Mouse (Mus musculus) hindbrain, postnatal 0 days (tissue): ENCODE data around the gene Gm9918. TPM values are rescaled to one million over a fixed set of nuclear protein-coding genes. Genes with fewer than 3 reads are reported as not detected.

ENCODE experiments used
- ATAC-seq: fragments of 200-750 bp; cut with Nextera tagmentation; 2 replicates; pipeline ENCODE4 v1.8.0; 2017; ENCODE audit warnings: mild to moderate bottlenecking, moderate TSS enrichment, moderate library complexity
- DNase-seq: peaks from one replicate; pipeline ENCODE4 v3.0.0-alpha.2; 2015; ENCODE audit warnings: low spot score
- H3K27ac ChIP-seq: fragments of 300-500 bp; sonication (generic); 2 replicates; pipeline ENCODE4 v1.5.1; 2014; ENCODE audit warnings: mild to moderate bottlenecking
- H3K27me3 ChIP-seq: fragments of 300-500 bp; sonication (generic); 2 replicates; pipeline ENCODE4 v1.6.1; 2014; ENCODE audit warnings: low read length, mixed read lengths; ENCODE audit not compliant: insufficient read depth
- H3K36me3 ChIP-seq: fragments of 300-500 bp; sonication (generic); 2 replicates; pipeline ENCODE4 v1.6.1; 2014; ENCODE audit warnings: low read length, mixed read lengths; ENCODE audit not compliant: insufficient read depth
- H3K4me1 ChIP-seq: fragments of 300-500 bp; sonication (generic); 2 replicates; pipeline ENCODE4 v1.6.1; 2014; ENCODE audit warnings: antibody characterized with exemption, low read length, mixed read lengths; ENCODE audit not compliant: insufficient read depth
- H3K4me2 ChIP-seq: fragments of 300-500 bp; sonication (generic); 2 replicates; pipeline ENCODE4 v1.6.1; 2014; ENCODE audit warnings: low read depth, mild to moderate bottlenecking, low read length, moderate library complexity, mixed read lengths
- H3K4me3 ChIP-seq: fragments of 300-500 bp; sonication (generic); 2 replicates; pipeline ENCODE4 v1.5.1; 2014; ENCODE audit warnings: low read length
- H3K9ac ChIP-seq: fragments of 300-500 bp; sonication (generic); replicated peaks from 2 replicates; pipeline ENCODE4 v1.6.1; 2014; ENCODE audit warnings: mild to moderate bottlenecking, low read length, moderate library complexity, mixed read lengths
- H3K9me3 ChIP-seq: fragments of 300-500 bp; sonication (generic); 2 replicates; pipeline ENCODE4 v1.6.1; 2016; ENCODE audit warnings: low read length, mixed read lengths
- CTCF ChIP-seq: IDR thresholded peaks from 2 replicates; pipeline ENCODE4 v1.5.1; 2016; ENCODE audit warnings: antibody characterized with exemption, control low read depth, low read depth
- WGBS: fragments of 180-500 bp; shearing (Covaris S2); extraction: QIAGEN DNeasy Blood & Tissue Kit; methylation state at CpG from one replicate; pipeline ENCODE4 v1.1.7; 2014; 5-methylcytosine and 5-hydroxymethylcytosine counted together
- polyA plus RNA-seq: library from polyadenylated mRNA; unstranded; fragments of >200 nt; fragmentation: Nextera tagmentation; extraction: Ambion mirVana; gene quantifications from 2 replicates; pipeline ENCODE4 v1.2.1, GENCODE M21; 2015
- total RNA-seq: library from RNA; depleted of rRNA; stranded (reverse); fragments of >200 nt; gene quantifications from 2 replicates; pipeline ENCODE4 v1.2.3, GENCODE M21; 2014

The Gm9918 gene
- total and polyA plus RNA-seq, 2 experiments from 2014 or later = 0.06 TPM; not detected in 1

DNA sequence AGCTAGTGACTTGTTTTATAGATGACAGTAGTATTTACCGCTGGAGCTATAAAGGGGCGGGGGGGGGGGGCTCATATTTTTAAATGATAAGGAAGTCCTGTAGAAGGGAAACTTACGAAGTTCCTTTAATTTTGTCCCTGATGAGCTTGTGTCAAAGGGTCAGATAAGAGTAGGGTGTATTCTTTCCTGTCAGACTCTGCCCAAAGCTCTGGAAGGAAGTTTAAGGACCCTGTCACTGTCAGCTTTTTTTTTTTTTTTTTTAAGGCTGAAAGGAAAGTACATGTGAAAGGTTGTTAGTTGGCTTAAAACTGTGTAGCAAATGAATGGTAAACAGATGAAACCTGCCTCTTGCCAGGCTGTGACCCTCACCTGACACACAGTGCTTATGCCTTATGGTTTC, 13.3 kb downstream of the Gm9918 start:
- Histone ChIP-seq H3K9ac (no peak overlapping the region), H3K4me2 (no peak overlapping the region), H3K4me3 (no peak overlapping the region), H3K9me3 (no peaks in the 10 kb centered on the region), H3K4me1 (peaks cover 8% of the 10 kb centered on the region), H3K27me3 (no peaks in the 10 kb centered on the region), H3K27ac (no peak overlapping the region), H3K36me3 (peaks cover 14% of the 10 kb centered on the region)
- DNase-seq = no peak
- no peak for TF ChIP-seq CTCF
- no peak for ATAC-seq
- WGBS = 81% methylated on average over 3 of the region's 3 CpGs

DNA sequence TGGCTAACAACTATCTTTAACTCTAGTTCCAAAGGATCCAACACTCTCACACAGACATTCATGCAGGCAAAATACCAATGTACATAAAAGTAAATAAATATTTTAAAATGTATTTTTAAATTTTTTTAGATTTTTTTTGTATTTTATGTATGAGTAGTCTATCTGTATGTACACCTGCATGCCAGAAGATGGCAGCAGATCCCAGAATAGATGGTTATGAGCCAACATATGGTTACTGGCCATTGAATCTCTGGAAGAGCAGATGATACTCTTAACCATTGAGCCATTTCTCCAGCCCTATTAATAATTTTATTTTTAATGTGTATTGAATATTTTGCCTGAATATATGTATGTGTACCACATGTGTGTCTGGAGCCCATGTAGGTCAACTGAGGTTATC, 17.0 kb downstream of the Gm9918 start:
- peak; percentile 62 for TF ChIP-seq CTCF
- no peak overlapping the region for H3K4me2 ChIP-seq
- H3K9me3 ChIP-seq = no peaks in the 10 kb centered on the region
- peaks cover 5% of the 10 kb centered on the region; the same call in 1 of the 2 replicates for H3K36me3 ChIP-seq
- H3K27ac ChIP-seq = no peak overlapping the region
- no peaks in the 10 kb centered on the region for H3K27me3 ChIP-seq
- H3K9ac ChIP-seq = no peak overlapping the region
- H3K4me3 ChIP-seq = no peak overlapping the region
- H3K4me1 ChIP-seq = no peaks in the 10 kb centered on the region
- ATAC-seq (no peak), DNase-seq (peak; percentile 69)

DNA sequence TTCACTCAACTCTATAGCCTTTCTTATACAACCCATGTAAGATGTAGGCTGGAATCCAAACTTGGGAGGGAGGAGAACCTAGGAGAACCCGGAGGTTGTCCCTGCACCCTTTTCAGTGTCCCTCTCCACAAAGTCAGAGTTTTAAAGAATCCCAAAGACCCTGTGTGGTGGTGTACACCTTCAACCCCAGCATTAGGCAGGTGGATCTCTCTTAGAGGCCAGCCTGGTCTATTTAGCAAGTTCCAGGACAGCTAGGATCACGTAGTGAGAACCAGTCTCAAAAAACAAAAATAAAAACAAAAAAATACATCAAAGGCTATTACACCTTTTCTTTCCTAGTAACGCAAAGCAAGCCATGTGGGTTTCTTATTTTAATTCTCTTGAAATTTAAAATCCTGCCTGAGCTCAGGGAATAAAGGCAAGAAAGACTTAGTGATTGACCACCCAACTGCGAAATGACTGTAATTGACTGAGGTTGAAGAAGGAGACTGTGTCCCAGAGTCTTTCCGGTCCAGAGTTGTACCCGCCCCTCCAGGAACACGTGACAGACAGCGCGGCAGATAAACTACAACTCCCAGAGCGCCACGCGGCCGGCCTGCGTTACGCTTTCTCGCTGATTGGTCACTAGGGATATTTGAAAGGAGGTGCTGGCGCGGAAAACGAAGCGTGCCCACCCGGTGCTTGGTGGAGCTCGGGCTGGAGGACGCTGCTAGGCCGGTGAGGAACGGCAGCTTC, 25.4 kb downstream of the Gm9918 start, which contains the start of gene Espl1:
Gene Espl1 (plus strand): TSS at position 634 of the 735 bp plus-strand sequence.
- Histone ChIP-seq H3K27ac (0 out of 2 replicates have a peak within 1 kb of the TSS, but pooled peaks have one; percentile 37), H3K9me3 (no peaks in the 10 kb centered on the region), H3K9ac (0 out of 2 replicates have a peak within 1 kb of the TSS, but pooled peaks have one; percentile 43), H3K4me3 (peak within 1 kb of the TSS; percentile 58), H3K27me3 (no peaks in the 10 kb centered on the region), H3K36me3 (no peaks in the 10 kb centered on the region), H3K4me1 (peaks cover 4% of the 10 kb centered on the region), H3K4me2 (peak within 1 kb of the TSS; percentile 95)
- peak; percentile 99 for ATAC-seq
- no peak for TF ChIP-seq CTCF
- DNase-seq = peak; percentile 97
- 6% methylated on average over 25 of the region's 25 CpGs for WGBS

DNA sequence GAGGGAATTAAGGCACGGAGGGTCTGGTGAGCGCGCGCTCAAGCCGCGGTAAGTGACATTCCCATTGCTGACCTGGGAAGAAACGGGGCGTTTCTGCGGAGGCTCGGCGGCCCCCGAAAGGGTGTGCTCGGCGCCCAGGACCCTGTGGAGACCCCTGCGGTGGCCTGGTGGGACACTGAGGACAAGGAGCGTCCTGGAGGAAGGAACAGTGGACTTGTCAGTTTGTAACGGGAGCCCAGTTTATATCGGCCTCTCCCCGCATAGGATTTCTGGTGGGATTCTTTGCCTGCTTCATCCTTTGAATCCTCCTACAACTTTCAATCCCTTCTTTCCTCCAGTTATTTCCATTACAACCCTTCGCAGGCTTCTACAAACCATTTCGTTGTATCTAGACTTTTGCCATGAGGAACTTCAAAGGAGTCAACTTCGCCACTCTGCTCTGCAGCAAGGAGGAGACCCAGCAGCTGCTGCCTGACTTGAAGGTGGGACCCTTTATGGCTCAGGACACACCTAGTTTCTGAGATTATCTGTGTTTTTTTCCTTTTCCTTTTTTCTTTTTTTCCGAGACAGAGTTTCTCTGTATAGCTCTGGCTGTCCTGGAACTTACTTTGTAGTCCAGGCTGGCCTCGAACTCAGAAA, 26.1 kb downstream of the Gm9918 start:
- ATAC-seq = peak; percentile 49; the same call in 1 of the 2 replicates
- Histone ChIP-seq H3K27me3 (no peaks in the 10 kb centered on the region), H3K27ac (no peak overlapping the region), H3K36me3 (no peaks in the 10 kb centered on the region), H3K4me2 (peak overlapping the region; percentile 95), H3K4me3 (peak overlapping the region; percentile 58), H3K9me3 (no peaks in the 10 kb centered on the region), H3K9ac (0 out of 2 replicates have a peak overlapping the region, but pooled peaks have one; percentile 43), H3K4me1 (peaks cover 4% of the 10 kb centered on the region)
- DNase-seq = no peak
- 5% methylated on average over 24 of the region's 24 CpGs for WGBS
- no peak for TF ChIP-seq CTCF

DNA sequence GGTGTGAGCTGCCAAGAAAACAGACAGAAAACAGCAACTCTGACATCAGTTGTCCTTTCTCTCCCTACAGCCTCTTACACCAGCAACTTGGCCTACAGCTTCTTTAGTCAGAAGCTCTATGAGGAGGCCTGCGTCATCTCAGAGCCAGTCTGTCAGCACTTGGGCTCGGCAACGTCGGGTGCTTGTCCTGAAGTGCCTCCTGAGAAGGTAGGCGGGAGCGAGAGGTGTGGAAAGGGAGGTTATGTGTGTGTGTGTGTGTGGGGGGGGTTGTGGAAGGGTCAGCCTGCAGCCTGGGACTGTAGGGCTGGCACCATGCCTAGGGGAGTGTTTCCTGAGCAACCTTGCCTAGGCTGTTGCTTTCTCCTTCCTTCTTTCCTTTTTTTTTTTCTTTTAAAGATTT, 32.2 kb downstream of the Gm9918 start:
- no peaks in the 10 kb centered on the region for H3K27me3 ChIP-seq
- H3K9me3 ChIP-seq = no peaks in the 10 kb centered on the region
- H3K4me1 ChIP-seq = no peaks in the 10 kb centered on the region
- H3K4me2 ChIP-seq = no peak overlapping the region
- H3K36me3 ChIP-seq = no peaks in the 10 kb centered on the region
- no peak overlapping the region for H3K27ac ChIP-seq
- no peak overlapping the region for H3K9ac ChIP-seq
- DNase-seq = no peak
- WGBS = 96% methylated on average over 6 of the region's 6 CpGs
- ATAC-seq = no peak
- no peak for TF ChIP-seq CTCF
- no peak overlapping the region for H3K4me3 ChIP-seq

DNA sequence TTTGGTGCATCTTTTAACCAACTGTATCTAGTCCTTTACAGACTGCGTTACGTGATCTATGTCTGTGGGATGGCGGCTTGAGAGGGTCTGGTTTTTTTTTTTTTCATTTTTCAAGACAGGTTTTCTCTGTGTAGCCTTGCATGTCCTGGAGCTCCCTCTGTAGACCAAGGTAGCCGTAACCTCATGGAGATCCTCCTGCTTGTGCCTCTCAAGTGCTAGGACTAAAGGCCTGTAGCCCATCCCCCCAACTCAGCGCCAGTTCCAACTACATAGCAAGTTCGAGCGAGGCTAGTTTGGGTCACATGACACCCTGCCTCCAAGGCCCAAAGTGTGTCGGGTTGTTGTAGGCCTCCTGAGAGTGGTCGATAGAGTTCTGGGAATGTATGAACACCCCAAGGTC, 38.4 kb downstream of the Gm9918 start:
- WGBS = 82% methylated on average over 9 of the region's 9 CpGs
- no peak overlapping the region for H3K4me2 ChIP-seq
- no peaks in the 10 kb centered on the region for H3K27me3 ChIP-seq
- ATAC-seq (no peak), DNase-seq (no peak)
- H3K9ac ChIP-seq = no peak overlapping the region
- H3K36me3 ChIP-seq = no peaks in the 10 kb centered on the region
- no peak overlapping the region for H3K4me3 ChIP-seq
- no peaks in the 10 kb centered on the region for H3K9me3 ChIP-seq
- TF ChIP-seq CTCF = no peak
- H3K4me1 ChIP-seq = no peaks in the 10 kb centered on the region
- H3K27ac ChIP-seq = no peak overlapping the region
